Mouse (Mus musculus) MEL (cell line): ENCODE data around the gene Zfc3h1. TPM values are rescaled to one million over a fixed set of nuclear protein-coding genes. Genes with fewer than 3 reads are reported as not detected.

Source experiments
- DNase-seq: peaks from one replicate; pipeline ENCODE4 v3.0.0; 2011; ENCODE audit warnings: low read depth, low spot score
- H3K27ac ChIP-seq: 2 replicates; pipeline ENCODE4 v1.5.1; 2012; ENCODE audit warnings: low read depth, mild to moderate bottlenecking, control low read depth, low read length, moderate library complexity; ENCODE audit not compliant: control insufficient read depth
- H3K27me3 ChIP-seq, 2 experiments: fragments of 150-350 bp in 1 of 2; sonication (generic) in 1 of 2; 2 replicates each; pipeline ENCODE4 v1.6.1; 2012; ENCODE audit warnings: low read length in 2 of 2, mild to moderate bottlenecking in 2 of 2, improper control_type of control experiment in 1 of 2, moderate library complexity in 1 of 2; ENCODE audit not compliant: insufficient read depth in 2 of 2, control insufficient read depth in 1 of 2
- H3K36me3 ChIP-seq, 2 experiments: 2 replicates each; pipeline ENCODE4 v1.6.1; 2012 to 2014; ENCODE audit warnings: low read length in 2 of 2, improper control_type of control experiment in 1 of 2, inconsistent platforms in 1 of 2, mild to moderate bottlenecking in 1 of 2; ENCODE audit not compliant: insufficient read depth in 2 of 2, control insufficient read depth in 1 of 2
- H3K4me1 ChIP-seq, 2 experiments: fragments of 150-350 bp in 1 of 2; sonication (generic) in 1 of 2; 2 replicates each; pipeline ENCODE4 v1.6.1; 2012; ENCODE audit warnings: low read length in 2 of 2, improper control_type of control experiment in 1 of 2, mild to moderate bottlenecking in 1 of 2; ENCODE audit not compliant: insufficient read depth in 2 of 2, control insufficient read depth in 1 of 2
- H3K4me3 ChIP-seq, 2 experiments: fragments of 150-350 bp in 1 of 2; sonication (generic) in 1 of 2; 2 replicates each; pipeline ENCODE4 v1.5.1; 2012; ENCODE audit warnings: low read depth in 2 of 2, low read length in 2 of 2, mild to moderate bottlenecking in 2 of 2, moderate library complexity in 2 of 2, control low read depth in 1 of 2, improper control_type of control experiment in 1 of 2; ENCODE audit not compliant: control insufficient read depth in 1 of 2, insufficient read depth in 1 of 2
- H3K79me2 ChIP-seq: 2 replicates; pipeline ENCODE4 v1.6.1; 2012; ENCODE audit warnings: mild to moderate bottlenecking, low read length, moderate library complexity; ENCODE audit not compliant: control insufficient read depth, poor library complexity, insufficient read depth
- H3K9ac ChIP-seq: 2 replicates; pipeline ENCODE4 v1.6.1; 2012; ENCODE audit warnings: low read depth, mild to moderate bottlenecking, control low read depth, low read length, moderate library complexity; ENCODE audit not compliant: control insufficient read depth, poor library complexity, severe bottlenecking
- H3K9me3 ChIP-seq: fragments of 150-350 bp; sonication (generic); replicated peaks from 2 replicates; pipeline ENCODE4 v1.6.1; 2012; ENCODE audit warnings: mild to moderate bottlenecking, low read length, improper control_type of control experiment, moderate library complexity; ENCODE audit not compliant: insufficient read depth
- BHLHE40 ChIP-seq: IDR thresholded peaks from 2 replicates; pipeline ENCODE4 v1.6.1; 2012; ENCODE audit warnings: low read depth, mild to moderate bottlenecking, inconsistent platforms, low read length, improper control_type of control experiment, borderline replicate concordance
- EP300 ChIP-seq, 2 experiments: IDR thresholded peaks; 2 replicates each; pipeline ENCODE4 v1.6.1; 2011; ENCODE audit warnings: improper control_type of control experiment in 2 of 2, low read length in 2 of 2, low read depth in 1 of 2, mild to moderate bottlenecking in 1 of 2
- ETS1 ChIP-seq: IDR thresholded peaks from 2 replicates; pipeline ENCODE4 v1.6.1; 2012; ENCODE audit warnings: low read depth, mild to moderate bottlenecking, inconsistent platforms, low read length, improper control_type of control experiment, moderate library complexity
- GABPA ChIP-seq: IDR thresholded peaks from 2 replicates; pipeline ENCODE4 v1.6.1; 2012; ENCODE audit warnings: low read depth, mild to moderate bottlenecking, inconsistent platforms, low read length, improper control_type of control experiment, moderate library complexity
- KAT2A ChIP-seq: conservative IDR thresholded peaks from 2 replicates; pipeline ENCODE4 v1.6.1; 2012; ENCODE audit warnings: low read depth, low read length, improper control_type of control experiment, inconsistent platforms
- MAFK ChIP-seq: IDR thresholded peaks from 2 replicates; pipeline ENCODE4 v1.6.1; 2011; ENCODE audit warnings: low read depth, mild to moderate bottlenecking, low read length, improper control_type of control experiment, borderline replicate concordance
- MAX ChIP-seq: IDR thresholded peaks from 2 replicates; pipeline ENCODE4 v1.6.1; 2011; ENCODE audit warnings: low read length, improper control_type of control experiment
- MYB ChIP-seq: IDR thresholded peaks from 2 replicates; pipeline ENCODE4 v1.6.1; 2011; ENCODE audit warnings: mild to moderate bottlenecking, low read depth, low read length, improper control_type of control experiment
- MYC ChIP-seq: IDR thresholded peaks from 2 replicates; pipeline ENCODE4 v1.6.1; 2011; ENCODE audit warnings: low read depth, mild to moderate bottlenecking, low read length, improper control_type of control experiment, moderate library complexity
- NELFE ChIP-seq: IDR thresholded peaks from 2 replicates; pipeline ENCODE4 v1.6.1; 2011; ENCODE audit warnings: low read depth, low read length, improper control_type of control experiment
- NRF1 ChIP-seq: IDR thresholded peaks from 2 replicates; pipeline ENCODE4 v1.6.1; 2014; ENCODE audit warnings: low read depth, mild to moderate bottlenecking, inconsistent platforms, low read length, improper control_type of control experiment, moderate library complexity; ENCODE audit not compliant: poor library complexity, insufficient read depth, severe bottlenecking
- POLR2AphosphoS2 ChIP-seq: IDR thresholded peaks from 2 replicates; pipeline ENCODE4 v1.6.1; 2011; ENCODE audit warnings: low read length, improper control_type of control experiment
- USF1 ChIP-seq: IDR thresholded peaks from 2 replicates; pipeline ENCODE4 v1.6.1; 2014; ENCODE audit warnings: low read depth, mild to moderate bottlenecking, inconsistent platforms, low read length, improper control_type of control experiment, moderate library complexity
- USF2 ChIP-seq, 2 experiments: IDR thresholded peaks; 2 replicates each; pipeline ENCODE4 v1.6.1; 2011 to 2012; ENCODE audit warnings: improper control_type of control experiment in 2 of 2, low read length in 2 of 2, borderline replicate concordance in 1 of 2, inconsistent platforms in 1 of 2, low read depth in 1 of 2, mild to moderate bottlenecking in 1 of 2; ENCODE audit not compliant: insufficient read depth in 1 of 2
- ZNF384 ChIP-seq: IDR thresholded peaks from 2 replicates; pipeline ENCODE4 v1.6.1; 2012; ENCODE audit warnings: low read depth, mild to moderate bottlenecking, inconsistent platforms, low read length, improper control_type of control experiment
- polyA plus RNA-seq, 2 experiments: library from polyadenylated mRNA; stranded (reverse) in 1 of 2; unstranded in 1 of 2; fragments of >175 nt in 1 of 2; fragments of >200 nt in 1 of 2; gene quantifications; 2 replicates each; pipeline versions ENCODE4 v1.2.1 to v1.2.4; 2012; ENCODE audit warnings: low replicate concordance in 2 of 2, low read depth in 1 of 2; ENCODE audit not compliant: insufficient read length in 2 of 2, insufficient read depth in 1 of 2, missing spikeins in 1 of 2
- total RNA-seq: library from RNA; depleted of rRNA; stranded (reverse); fragments of 300-350 nt; gene quantifications from 2 replicates; pipeline ENCODE4 v1.2.3, GENCODE M21; 2012

Gene Zfc3h1
- total and polyA plus RNA-seq, 3 experiments, result 14.4 to 28.7 TPM; not detected in 1

GRCm38 (mm10) chr10:115457368-115458021 is 72.7 kb downstream of the Zfc3h1 start:
- no peaks in the 10 kb centered on the region for H3K79me2 ChIP-seq
- peaks cover 0 to 1% of the 10 kb centered on the region in 2 experiments; a peak in 2 of 4 replicates for H3K27me3 ChIP-seq
- H3K9ac ChIP-seq, result no peak overlapping the region
- no peaks in the 10 kb centered on the region for H3K4me1 ChIP-seq
- H3K4me3 ChIP-seq, result no peak overlapping the region
- H3K27ac ChIP-seq, result no peak overlapping the region
- TF ChIP-seq MAFK, result no peak
- TF ChIP-seq GABPA, result no peak
- TF ChIP-seq USF1, result no peak
- TF ChIP-seq NRF1, result no peak
- no peak for TF ChIP-seq MYB
- H3K36me3 ChIP-seq, result no peaks in the 10 kb centered on the region
- H3K9me3 ChIP-seq, result no peaks in the 10 kb centered on the region
- DNase-seq, result no peak

DNA sequence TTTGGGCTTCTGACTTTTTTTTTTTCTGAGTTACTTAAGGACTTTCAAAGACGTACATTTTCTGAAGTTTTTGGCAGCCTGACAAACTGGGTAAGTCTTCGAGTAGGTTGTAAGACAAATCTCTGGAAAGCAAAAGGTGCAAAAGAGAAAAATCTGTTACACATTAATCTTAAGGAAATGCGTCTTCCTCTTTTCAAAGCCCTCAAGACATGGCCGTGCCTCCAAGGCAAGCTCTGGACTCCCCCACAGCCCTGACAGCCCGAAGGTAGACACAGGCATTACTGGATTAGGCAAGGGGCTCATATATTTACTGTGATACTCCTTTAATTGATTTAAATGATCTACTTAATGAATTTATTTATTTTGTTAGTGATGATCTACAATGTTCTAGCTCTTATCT is 77.9 kb downstream of the Zfc3h1 start:
- Histone ChIP-seq H3K9ac (no peak overlapping the region), H3K27me3 (no peaks in the 10 kb centered on the region), H3K79me2 (no peaks in the 10 kb centered on the region), H3K27ac (no peak overlapping the region), H3K9me3 (no peaks in the 10 kb centered on the region), H3K4me3 (no peak overlapping the region), H3K36me3 (no peaks in the 10 kb centered on the region)
- no peak for DNase-seq
- TF ChIP-seq MAX, result no peak
- TF ChIP-seq EP300 (IDR thresholded peaks at IDR 0.05; ENCODE audit: low read depth in 1 of 2, low read length in 2 of 2), result no peak
- TF ChIP-seq ETS1, result no peak
- TF ChIP-seq, all 39 proteins: peak for 0
- no peaks in the 10 kb centered on the region for H3K4me1 ChIP-seq

GRCm38 (mm10) chr10:115465072-115465471 is 80.3 kb downstream of the Zfc3h1 start:
- no peaks in the 10 kb centered on the region for H3K4me1 ChIP-seq
- H3K27ac ChIP-seq, result no peak overlapping the region
- H3K79me2 ChIP-seq, result no peaks in the 10 kb centered on the region
- no peak overlapping the region for H3K4me3 ChIP-seq
- H3K9me3 ChIP-seq, result no peaks in the 10 kb centered on the region
- H3K9ac ChIP-seq, result no peak overlapping the region
- no peak for DNase-seq
- no peaks in the 10 kb centered on the region for H3K36me3 ChIP-seq
- TF ChIP-seq MYC (no peak), KAT2A (no peak), NELFE (no peak), USF2 (IDR thresholded peaks at IDR 0.05; ENCODE audit: borderline replicate concordance in 1 of 2, insufficient read depth in 1 of 2, low read depth in 1 of 2, low read length in 2 of 2) (no peak), ZNF384 (no peak), BHLHE40 (no peak), POLR2AphosphoS2 (no peak), NRF1 (no peak)
- H3K27me3 ChIP-seq, result no peaks in the 10 kb centered on the region
